Mouse (Mus musculus) ovary, postnatal 10 days (tissue): ENCODE measurements around the gene Hexim2.

ENCODE experiments used
- DNase-seq: peaks from one replicate; pipeline ENCODE4 v3.0.0; 2022; ENCODE audit warnings: low spot score

The Hexim2 gene

DNA sequence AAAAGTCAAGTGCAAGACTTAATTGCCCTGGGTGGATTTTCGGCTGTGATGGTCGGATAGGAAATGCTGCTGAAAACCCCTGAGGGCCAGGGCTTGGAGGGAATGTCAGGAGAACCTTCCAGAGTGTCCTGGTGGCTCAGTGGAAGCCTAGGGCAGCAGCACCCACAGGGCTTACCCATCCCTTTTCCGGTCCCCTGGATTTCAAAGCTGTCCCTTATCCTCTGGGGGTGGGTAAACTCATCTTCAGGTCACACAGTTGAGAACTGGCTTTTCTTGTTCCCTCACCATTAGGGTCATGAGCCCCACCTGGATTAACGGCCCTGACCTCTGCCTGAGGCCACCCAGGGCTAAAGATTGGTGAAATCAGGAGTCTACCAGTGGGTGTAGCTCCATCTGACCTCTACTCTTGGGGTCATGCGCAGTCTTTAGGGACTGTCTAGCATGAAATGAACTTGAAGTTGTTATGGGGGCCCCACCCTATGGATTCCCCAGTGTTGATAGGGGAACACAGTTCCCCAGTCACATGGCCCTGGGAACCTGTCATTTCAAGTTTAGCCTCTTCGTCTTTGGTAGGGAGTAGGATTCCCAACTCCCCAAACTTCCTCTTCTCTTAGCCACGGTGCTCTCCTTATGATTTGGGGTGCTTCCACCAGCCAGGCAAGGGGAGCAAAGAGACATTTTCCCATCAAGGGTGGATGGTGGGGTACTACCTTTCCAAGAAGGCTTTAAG lies 41.0 kb downstream of the Hexim2 start:
- DNase-seq, result no peak

DNA sequence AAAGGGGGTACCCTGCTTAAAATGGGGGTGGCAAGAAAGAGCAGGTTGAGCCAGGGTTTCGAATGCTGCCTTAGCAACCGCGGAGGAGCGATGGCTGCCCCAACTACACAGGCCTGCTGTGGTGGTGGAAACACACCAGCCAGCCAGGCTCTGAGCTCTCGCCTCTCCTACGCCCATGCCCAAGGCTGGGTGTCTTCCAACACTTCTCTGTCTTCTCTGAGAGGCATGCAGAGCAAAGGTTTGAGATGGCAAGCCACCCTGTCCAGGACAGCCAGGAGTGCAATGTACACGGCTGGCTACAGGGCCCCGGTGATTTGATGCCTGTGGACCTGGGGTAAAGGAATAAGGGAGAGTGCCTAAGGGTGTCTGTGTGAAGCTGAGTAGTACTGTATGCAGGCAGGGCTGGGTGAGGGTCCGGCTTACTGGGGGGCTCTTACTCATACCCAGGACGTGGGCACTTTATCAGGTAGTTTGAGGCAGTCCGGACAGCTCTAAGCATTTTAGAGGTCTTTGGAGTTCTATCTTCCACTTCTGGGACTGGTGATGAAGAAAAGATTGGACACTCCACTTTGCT lies 41.6 kb downstream of the Hexim2 start:
- no peak for DNase-seq

- no peak for DNase-seq
Measured at GRCm38 (mm10) chr11:103174411-103174832, 42.2 kb downstream of the Hexim2 start.

GRCm38 (mm10) chr11:103174891-103175391 lies 42.7 kb downstream of the Hexim2 start:
- no peak for DNase-seq

DNA sequence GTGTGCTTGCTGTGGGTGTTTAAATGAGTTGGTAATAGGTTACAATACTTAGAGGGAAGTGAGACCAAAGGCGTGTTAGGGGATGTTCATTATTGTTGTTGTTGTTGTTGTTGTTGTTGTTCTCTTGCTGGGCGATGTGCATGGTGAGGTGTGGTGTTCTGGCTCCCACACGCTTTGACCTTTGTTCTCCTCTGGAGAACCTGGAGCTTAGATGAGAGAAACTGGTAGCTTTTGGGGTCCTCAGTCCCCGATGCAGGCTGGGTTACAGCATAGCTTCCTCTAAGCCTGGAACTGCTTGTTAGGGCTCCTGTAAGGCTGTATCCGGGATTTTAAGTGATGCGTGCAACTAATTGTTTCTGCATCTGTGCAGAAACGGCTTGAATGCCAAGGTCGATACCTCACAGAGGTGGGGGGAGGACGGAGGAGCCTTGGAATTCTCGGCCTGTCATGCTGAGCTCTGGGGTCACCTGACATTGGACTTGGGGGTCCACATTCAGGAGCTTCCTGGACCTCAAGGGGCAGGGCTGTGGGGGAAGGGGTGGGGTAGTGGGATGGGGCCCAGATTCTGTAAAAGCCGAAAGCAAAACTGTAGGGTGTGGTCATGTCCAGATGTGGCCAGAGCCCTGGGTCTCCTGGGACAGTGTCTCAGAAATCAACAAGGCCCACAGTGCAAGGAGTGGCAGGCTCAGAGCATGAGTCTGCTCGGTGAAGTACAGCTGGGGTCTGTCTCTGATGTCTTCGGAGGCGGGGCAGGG lies 43.6 kb downstream of the Hexim2 start:
- DNase-seq, result no peak

- DNase-seq, result no peak
Measured at GRCm38 (mm10) chr11:103176510-103176909, 44.3 kb downstream of the Hexim2 start.

DNA sequence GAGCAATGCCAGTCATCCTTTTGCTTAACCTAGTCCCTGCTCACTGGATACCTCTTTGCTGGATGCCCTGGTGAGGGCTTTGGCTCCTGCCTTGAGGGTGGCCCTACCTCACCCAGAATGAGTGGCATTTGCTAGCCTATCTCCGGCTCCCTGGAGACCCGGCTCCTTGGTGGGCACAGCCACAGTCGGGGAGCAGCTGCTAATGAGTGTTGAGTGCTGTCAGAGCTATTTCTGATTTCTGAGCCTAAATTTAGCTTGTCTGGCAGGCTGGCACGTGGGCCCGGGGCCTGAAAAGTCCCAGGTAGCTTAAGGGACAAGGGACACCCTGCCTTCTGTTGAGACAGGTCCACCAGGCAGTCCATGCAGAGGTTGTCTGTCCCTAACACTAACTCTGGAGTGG lies 45.0 kb downstream of the Hexim2 start:
- no peak for DNase-seq

- DNase-seq, result no peak
Measured at GRCm38 (mm10) chr11:103177815-103178485, 45.7 kb downstream of the Hexim2 start.

DNA sequence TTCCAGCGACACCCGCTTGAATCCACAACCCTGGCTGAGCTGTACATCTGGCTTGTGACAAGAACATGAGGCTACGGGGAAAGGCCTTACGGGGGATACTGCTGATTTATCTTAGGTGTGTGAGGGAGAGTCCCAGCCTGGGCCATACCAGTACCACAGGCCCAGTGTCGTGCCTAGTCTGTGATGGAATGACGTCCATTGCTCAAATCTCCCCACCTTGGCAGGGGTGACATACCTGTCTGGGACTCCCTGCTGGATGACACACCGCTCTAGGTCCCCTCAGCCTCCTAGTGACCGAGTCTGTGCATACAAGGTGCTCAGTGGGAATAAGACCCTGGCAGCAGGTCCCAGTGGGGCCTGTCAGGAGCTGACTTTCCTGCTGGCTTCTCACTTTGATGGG lies 46.5 kb downstream of the Hexim2 start:
- DNase-seq, result no peak

- DNase-seq, result no peak
Measured at GRCm38 (mm10) chr11:103180426-103180825, 48.2 kb downstream of the Hexim2 start.

- DNase-seq, result no peak
Measured at GRCm38 (mm10) chr11:103181349-103181748, 49.1 kb downstream of the Hexim2 start.

GRCm38 (mm10) chr11:103181911-103182310 lies 49.7 kb downstream of the Hexim2 start:
- DNase-seq, result no peak

GRCm38 (mm10) chr11:103184891-103185290 lies 52.7 kb downstream of the Hexim2 start:
- DNase-seq, result no peak
